Mouse (Mus musculus) kidney, postnatal 10 days (tissue): ENCODE measurements around the gene Tipin.

Experiments used
- DNase-seq: peaks from one replicate; pipeline ENCODE4 v3.0.0; 2021; ENCODE audit warnings: mixed read lengths

Tipin gene

DNA sequence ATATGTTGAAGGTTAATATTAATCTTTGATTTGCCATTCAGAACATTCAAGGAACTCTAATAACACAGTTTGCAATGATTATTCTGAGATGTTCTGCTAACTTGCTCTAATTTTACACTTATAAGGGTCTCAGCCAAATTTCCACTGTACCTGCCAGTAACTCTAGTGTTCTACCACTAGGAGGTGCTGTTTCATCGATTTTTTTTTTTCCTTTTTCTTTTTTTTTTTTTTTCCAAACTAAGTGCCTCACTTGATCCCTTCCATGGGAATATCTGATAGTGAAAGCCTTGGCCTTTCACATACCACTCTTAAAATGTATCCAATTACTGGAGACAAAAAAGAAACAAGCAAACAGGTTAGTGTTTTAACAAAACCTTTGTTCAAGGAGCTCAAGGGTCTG, 66.0 kb downstream of the Tipin start:
- no peak for DNase-seq

DNA sequence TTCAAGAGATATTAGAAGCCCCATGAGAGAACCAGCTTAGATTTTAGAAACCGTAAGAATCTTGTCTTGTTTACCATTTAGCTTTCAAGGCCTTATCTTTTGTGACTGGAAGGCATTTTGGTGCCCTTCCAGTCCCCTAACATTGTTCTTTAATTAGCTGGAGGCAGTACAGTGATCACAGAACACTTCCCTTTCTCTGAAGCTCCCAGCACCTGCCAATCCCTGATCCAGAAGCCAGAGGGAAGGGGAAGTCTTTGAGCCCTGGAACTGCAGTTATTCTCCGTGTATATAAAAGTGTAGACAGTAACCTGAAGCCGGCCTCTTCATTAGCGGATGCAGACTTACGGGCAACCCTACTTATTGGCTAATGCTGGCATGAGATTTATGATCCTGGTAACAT, 68.1 kb downstream of the Tipin start:
- no peak for DNase-seq

DNA sequence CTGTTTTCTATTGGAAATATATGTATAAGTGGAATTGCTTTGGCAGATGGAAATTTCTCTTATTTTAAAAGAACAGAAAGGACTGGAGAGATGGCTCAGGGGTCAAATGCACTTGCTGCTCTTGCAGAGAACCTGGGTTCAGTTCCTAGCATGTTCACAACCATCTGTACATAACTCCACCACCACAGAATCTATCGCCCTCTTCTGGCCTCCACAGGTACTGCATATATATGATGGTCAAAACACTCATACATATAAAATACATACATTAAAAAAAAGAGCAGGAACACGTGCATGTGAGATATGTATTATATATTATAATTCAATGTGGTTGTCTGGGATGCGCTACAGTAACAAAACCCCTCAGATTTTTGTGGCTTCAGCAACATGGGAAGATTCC, 69.8 kb downstream of the Tipin start:
- DNase-seq, result no peak
